Mouse (Mus musculus): ENCODE data around the gene Mindy3.

Gene Mindy3

DNA sequence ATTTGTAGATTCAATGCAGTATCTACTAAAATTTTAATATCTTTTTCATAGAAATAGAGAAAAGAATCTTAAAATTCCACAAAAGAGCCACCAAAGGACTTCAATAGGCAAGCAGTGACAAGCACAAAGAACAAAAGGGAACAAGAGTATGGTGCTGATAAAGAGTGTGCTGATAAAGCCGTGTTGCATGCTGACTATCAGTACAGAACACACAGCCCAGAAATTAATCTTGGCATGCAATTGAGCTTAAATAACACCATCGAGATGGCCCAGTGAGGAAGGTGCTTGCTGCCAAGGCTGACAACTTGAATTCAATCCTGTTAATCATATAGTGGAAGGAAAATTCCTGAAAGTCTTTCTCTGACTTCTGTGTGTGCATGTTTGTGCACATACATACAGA, 50.8 kb downstream of the Mindy3 start:
- peak; percentile 65 for DNase-seq (ENCODE audit: low read depth)

DNA sequence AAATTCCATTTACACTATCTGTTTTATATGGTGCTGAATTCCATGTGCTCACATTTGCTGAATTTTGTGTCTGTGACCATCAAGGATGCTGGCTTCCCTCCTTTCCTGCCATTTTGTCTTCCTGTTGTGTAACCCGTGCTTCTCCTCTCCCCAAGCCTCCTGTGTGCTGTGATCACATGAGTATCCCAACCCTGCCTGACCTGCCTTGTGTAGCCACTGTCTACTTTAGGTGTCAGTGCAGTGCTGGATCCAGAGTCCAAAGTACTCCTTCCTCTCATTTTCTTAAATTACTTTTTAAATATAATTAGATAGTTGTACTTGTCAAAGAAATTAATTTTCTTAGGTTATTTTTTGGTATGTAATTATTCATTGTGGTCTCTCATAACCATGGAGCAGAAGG, 51.3 kb downstream of the Mindy3 start:
- no peak for DNase-seq (ENCODE audit: low read depth)

- no peak for DNase-seq (ENCODE audit: low read depth)
Measured at GRCm38 (mm10) chr2:12361310-12361709, 58.0 kb downstream of the Mindy3 start.

DNA sequence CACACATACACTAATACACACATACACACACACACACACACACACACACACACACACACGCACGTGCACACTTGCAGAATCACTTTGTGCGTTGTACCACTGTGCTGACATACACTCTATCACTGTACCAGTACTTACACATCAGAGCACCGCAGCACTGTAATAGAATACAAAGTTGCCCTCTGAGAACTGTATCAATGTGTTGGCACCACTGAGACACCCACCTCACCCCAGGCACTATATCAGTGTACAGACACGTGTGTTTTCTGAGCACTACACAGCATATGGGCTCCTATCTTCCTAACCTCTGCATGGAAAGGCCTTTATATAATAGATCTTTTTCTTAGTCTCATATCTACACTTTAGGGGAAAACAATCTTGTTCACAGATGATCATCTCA, 64.4 kb downstream of the Mindy3 start:
- DNase-seq (ENCODE audit: low read depth), result no peak

- DNase-seq (ENCODE audit: low read depth), result no peak
Measured at GRCm38 (mm10) chr2:12348914-12349313, 70.4 kb downstream of the Mindy3 start.

DNA sequence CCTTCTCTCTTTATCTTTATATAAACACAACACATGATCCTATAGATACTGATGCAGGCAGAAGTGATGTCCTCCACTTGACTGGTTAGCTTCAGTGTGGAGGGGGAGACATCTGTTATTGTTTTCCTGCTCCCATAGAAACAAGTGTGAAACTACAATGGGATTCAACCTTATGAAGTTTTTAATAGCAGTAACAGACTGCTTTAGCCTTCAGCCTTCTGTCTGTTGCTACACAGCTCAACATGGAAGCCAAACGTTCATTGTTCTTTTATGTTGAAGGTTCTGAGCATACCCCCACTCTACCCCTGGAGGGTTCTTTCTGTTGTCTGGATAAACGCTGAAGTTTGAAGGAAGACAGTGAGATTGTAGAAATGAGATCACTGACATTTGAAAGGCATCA, 87.3 kb downstream of the Mindy3 start:
- no peak for DNase-seq (ENCODE audit: low read depth)

DNA sequence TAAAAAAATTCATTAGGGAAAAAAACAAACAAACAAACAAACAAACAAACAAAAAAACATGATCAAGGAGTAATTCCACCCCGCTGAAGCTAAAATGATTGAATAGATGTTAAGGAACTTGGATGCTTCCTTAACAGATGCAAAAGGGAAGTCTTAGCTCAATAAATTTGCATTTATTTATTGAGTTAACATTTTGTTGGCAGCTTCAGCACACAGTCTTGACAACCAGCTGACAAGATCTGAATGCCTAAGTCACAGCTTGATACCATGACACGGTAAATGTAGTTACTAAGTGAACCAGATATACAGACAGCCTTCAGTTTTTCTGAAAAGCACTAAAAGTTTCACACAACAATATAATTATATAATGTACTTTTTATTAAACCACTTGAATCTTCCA, 89.7 kb downstream of the Mindy3 start:
- DNase-seq (ENCODE audit: low read depth), result no peak

- DNase-seq (ENCODE audit: low read depth), result no peak
Measured at GRCm38 (mm10) chr2:12329068-12329407, 90.2 kb downstream of the Mindy3 start.

- DNase-seq (ENCODE audit: low read depth), result no peak
Measured at GRCm38 (mm10) chr2:12328355-12329067, 90.8 kb downstream of the Mindy3 start.

- DNase-seq (ENCODE audit: low read depth), result no peak
Measured at GRCm38 (mm10) chr2:12327691-12328354, 91.4 kb downstream of the Mindy3 start.

GRCm38 (mm10) chr2:12327216-12327615, 92.1 kb downstream of the Mindy3 start:
- DNase-seq (ENCODE audit: low read depth), result peak; percentile 50

DNA sequence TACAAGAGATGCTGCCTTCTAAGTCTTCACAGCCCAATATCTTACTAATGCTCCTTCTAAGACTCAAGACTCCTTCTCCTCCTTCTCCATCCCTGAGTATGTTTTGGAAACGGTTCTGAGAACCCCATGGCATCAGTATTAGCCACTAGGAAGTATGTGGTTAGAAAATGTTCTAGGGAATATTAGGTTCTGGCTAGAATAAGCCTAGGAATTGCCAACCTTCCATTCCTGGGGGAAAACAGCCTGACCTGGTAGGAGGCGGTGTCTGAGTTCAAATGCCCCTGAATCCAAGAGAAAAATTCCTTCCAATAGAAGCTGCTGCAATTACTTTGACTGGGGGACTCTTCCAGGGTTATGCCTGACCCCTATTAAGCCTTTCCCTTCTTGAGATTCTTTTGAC, 93.4 kb downstream of the Mindy3 start:
- DNase-seq (ENCODE audit: low read depth), result no peak

DNA sequence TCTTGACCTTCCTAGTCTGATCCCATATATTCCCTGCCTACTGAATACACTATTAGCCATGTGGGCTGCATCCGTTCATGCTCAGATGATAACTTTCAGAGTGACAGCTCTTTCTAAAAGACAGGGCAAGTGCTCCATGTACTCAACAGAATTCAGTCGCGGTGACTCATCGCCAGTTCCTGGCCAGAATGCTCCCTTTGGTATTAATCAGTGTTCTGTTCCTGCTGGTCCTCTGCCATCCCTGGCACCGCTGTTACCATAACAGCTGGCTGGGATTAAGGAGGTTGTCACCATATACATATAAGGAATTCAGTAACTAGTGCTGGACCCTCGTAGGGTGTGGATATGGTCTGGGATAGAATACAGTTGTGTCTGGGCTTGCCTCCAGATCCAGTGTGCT, 93.9 kb downstream of the Mindy3 start:
- DNase-seq (ENCODE audit: low read depth), result no peak

- no peak for DNase-seq (ENCODE audit: low read depth)
Measured at GRCm38 (mm10) chr2:12320914-12321313, 98.4 kb downstream of the Mindy3 start.

DNA sequence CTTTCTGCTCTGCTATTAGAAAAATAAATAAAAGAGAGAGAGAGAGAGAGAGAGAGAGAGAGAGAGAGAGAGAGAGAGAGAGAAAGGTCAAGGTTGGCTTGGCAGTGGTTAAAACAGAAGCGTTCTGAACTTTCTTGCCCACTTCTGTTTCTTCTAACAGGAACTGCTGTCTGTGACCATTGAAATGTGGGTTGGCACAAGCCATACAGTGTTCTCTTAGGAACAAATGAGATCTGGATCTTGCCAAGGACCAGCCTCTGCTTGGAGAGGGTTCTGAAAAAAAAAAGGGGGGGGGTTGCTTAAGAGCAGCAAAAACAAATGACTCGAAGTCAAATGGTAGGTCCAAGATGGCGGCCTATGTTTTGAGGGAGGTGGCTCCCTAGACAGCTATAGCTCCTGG, 100.6 kb downstream of the Mindy3 start:
- DNase-seq (ENCODE audit: low read depth), result no peak

DNA sequence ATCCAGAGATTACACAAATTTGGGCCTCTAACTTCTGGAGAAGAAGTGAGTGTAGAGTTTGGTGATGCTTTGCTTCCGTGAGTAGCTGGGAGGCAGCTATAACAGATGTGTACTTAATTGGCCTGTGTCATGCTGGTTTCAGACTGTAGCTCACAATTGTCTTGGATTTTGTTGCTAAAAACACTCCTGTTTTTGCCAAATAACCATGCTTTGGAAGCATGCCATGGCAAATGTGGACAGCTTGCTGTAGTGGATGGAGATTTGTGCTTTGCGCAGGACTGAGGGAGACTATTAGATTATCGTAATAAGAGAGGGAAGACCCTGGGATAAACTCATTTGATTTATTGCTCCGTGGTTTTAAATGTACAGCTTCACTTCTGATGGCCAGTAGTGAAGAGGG, 101.2 kb downstream of the Mindy3 start:
- no peak for DNase-seq (ENCODE audit: low read depth)

GRCm38 (mm10) chr2:12317343-12317742, 101.9 kb downstream of the Mindy3 start:
- no peak for DNase-seq (ENCODE audit: low read depth)

GRCm38 (mm10) chr2:12316361-12316760, 102.9 kb downstream of the Mindy3 start:
- DNase-seq (ENCODE audit: low read depth), result no peak

DNA sequence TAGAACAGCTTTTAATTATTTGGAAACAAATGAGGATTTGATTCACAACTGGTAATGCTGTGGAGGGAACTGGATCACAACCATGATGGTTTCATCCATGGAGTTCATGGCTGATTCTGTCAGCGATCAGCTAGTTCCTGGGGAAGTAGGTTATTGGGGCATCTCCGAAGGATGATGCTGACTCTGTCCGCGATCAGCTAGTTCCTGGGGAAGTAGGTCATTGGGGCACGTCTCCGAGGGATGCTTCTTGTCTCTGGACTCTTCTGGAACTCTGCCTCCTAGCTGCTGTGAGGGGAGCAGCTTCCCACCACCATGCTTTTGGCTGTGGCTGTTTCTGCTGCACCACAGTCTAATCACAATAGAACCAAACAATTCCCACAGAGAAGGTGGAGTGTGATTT, 105.2 kb downstream of the Mindy3 start:
- DNase-seq (ENCODE audit: low read depth), result no peak

DNA sequence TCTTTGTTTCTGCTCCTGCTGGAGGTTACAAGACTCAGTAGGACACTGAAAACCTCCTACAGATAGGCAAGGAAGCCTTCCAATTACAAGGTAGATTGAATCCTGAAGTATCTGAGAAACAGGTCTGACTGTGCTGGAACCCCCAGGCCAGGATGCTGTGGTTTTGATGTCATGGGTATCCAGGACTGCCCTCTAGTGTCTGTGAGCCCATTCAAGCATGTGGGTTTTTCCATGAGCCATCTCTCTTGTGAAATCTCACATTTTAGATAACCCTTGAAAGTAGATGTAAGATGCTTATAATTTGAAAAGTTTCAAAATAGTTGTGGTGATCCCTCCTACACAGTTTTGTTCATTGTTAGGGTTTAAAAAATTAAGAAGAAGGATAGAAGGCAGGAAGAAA, 110.8 kb downstream of the Mindy3 start:
- no peak for DNase-seq (ENCODE audit: low read depth)

GRCm38 (mm10) chr2:12307311-12307710, 112.0 kb downstream of the Mindy3 start:
- no peak for DNase-seq (ENCODE audit: low read depth)

DNA sequence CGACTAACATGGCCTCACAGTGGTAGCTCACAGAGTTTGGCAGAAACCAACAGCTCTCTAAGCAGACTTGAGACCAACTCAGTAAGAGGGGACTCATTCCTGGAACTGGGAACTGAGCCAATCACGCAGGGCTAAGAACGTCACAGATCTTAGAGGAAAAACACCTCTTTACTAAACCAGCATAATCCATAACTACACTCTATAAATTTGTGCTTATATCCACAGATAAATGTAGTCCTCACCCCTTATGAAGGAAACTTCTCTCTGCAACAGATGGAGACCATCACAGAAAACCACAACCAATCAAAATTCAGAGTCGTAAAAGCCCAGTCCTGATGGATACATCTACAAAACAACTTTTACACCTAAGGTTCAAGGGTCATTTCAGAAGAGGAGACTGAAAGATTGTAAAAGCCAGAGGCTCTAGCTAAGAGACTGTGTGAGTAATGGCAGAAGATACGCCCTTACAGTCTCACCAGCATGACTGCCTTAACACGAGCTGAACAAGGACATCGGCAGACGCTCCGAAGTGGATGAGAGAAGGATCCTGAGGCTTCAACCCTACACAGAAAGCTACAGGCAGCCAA, 114.1 kb downstream of the Mindy3 start:
- no peak for DNase-seq (ENCODE audit: low read depth)

GRCm38 (mm10) chr2:12301431-12302170, 117.7 kb downstream of the Mindy3 start, which contains the start of gene Itga8:
Gene Itga8 (minus strand): TSS chr2:12301922.
- DNase-seq (ENCODE audit: low read depth), result peak; percentile 23

Data from c-Kit-positive CD71-positive TER-119-negative erythroid progenitor cells, embryonic 14.5 days (primary cell).